Mouse (Mus musculus): ENCODE measurements around the gene Hist1h1a. TPM values are rescaled to one million over a fixed set of nuclear protein-coding genes. Genes with fewer than 3 reads are reported as not detected.
"Not testable (repeated sequence)": the region's sequence is repeated elsewhere in the genome, so short reads cannot be mapped to it uniquely, and the experiment has no call there.

Gene Hist1h1a
- total and polyA plus RNA-seq, 3 experiments = 4.1 to 2,211 TPM; not detected in 1

DNA sequence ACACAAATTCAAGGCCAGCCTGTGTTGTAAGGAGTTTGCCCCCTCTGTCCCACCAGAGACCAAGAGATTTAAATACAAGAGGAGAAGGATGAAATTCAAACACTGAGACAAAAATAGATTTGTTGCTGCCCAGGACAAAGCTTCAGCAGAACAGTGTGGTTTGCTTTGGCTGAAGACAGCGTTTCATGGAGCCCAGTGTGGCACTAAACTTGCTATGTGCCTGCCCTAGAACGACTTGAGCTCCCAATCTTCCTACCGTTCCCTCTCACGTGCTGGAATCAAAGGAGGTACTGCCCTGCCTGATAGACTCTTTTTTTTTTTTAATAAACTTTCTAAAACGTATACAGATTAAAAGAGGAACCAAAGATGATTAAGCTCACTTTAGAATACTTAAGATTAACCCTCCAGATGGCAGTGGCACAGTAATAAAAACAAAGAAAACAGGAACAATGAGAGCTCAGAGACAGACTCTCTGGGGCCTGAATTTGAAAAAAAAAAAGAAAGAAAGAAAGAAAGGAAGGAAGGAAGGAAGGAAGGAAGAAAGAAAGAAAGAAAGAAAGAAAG is 5.5 kb downstream of the Hist1h1a start:
- H3K4me1 ChIP-seq (ENCODE audit: control insufficient read depth in 1 of 2, insufficient read depth in 2 of 2, low read length in 2 of 2) = peaks cover 6 to 18% of the 10 kb centered on the region in 2 experiments

DNA sequence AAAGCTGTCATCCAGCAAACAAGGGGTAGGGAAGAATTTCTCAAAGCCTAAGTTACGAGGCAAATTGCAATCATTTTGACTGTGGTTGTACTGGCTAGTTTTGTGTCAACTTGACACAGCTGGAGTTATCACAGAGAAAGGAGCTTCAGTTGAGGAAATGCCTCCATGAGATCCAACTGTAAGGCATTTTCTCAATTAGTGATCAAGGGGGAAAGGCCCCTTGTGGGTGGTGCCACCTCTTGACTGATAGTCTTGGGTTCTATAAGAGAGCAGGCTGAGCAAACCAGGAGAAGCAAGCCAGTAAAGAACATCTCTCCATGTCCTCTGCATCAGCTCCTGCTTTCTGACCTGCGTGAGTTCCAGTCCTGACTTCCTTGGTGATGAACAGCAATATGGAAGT is 6.1 kb downstream of the Hist1h1a start, which contains the start of gene Trim38:
Gene Trim38, plus strand, starts transcription at position 301 of the 400 bp plus-strand sequence.
- Histone ChIP-seq H3K9ac (ENCODE audit: control insufficient read depth, low read depth, low read length, poor library complexity, severe bottlenecking) (peak within 1 kb of the TSS; percentile 50), H3K36me3 (ENCODE audit: control insufficient read depth in 1 of 2, insufficient read depth in 2 of 2, low read length in 2 of 2) (peaks cover 0 to 17% of the 10 kb centered on the region in 2 experiments; a peak in 2 of 4 replicates), H3K4me3 (ENCODE audit: control insufficient read depth in 1 of 2, insufficient read depth in 1 of 2, low read depth in 2 of 2, low read length in 2 of 2) (peak within 1 kb of the TSS; percentile 15 to 39), H3K4me1 (ENCODE audit: control insufficient read depth in 1 of 2, insufficient read depth in 2 of 2, low read length in 2 of 2) (peaks cover 6 to 13% of the 10 kb centered on the region in 2 experiments), H3K27ac (ENCODE audit: control insufficient read depth, low read depth, low read length) (peak within 1 kb of the TSS; percentile 75)
- not testable (repeated sequence) for H3K27me3 ChIP-seq (ENCODE audit: control insufficient read depth in 1 of 2, insufficient read depth in 2 of 2, low read length in 2 of 2); H3K79me2 ChIP-seq (ENCODE audit: control insufficient read depth, insufficient read depth, low read length, poor library complexity); H3K9me3 ChIP-seq (replicated peaks; ENCODE audit: insufficient read depth, low read length); DNase-seq (ENCODE audit: low read depth, low spot score)

More for the DNA sequence above, 5.5 kb downstream of the Hist1h1a start:
- Histone ChIP-seq H3K4me3 (ENCODE audit: control insufficient read depth in 1 of 2, insufficient read depth in 1 of 2, low read depth in 2 of 2, low read length in 2 of 2) (peak overlapping the region in 1 of 2 experiments; percentile 15; a peak in 2 of 4 replicates), H3K27me3 (ENCODE audit: control insufficient read depth in 1 of 2, insufficient read depth in 2 of 2, low read length in 2 of 2) (no peaks in the 10 kb centered on the region), H3K79me2 (ENCODE audit: control insufficient read depth, insufficient read depth, low read length, poor library complexity) (no peaks in the 10 kb centered on the region; the same call in 1 of the 2 replicates), H3K9ac (ENCODE audit: control insufficient read depth, low read depth, low read length, poor library complexity, severe bottlenecking) (peak overlapping the region; percentile 50), H3K27ac (ENCODE audit: control insufficient read depth, low read depth, low read length) (peak overlapping the region; percentile 75), H3K36me3 (ENCODE audit: control insufficient read depth in 1 of 2, insufficient read depth in 2 of 2, low read length in 2 of 2) (peaks cover 0 to 22% of the 10 kb centered on the region in 2 experiments; a peak in 2 of 4 replicates), H3K9me3 (replicated peaks; ENCODE audit: insufficient read depth, low read length) (no peaks in the 10 kb centered on the region)
- peak; percentile 30; the same call in 1 of the 2 replicates for TF ChIP-seq GATA1 (IDR thresholded peaks at IDR 0.05; ENCODE audit: low read depth, low read length)
- TF ChIP-seq ZMIZ1 (IDR thresholded peaks at IDR 0.05; ENCODE audit: low read depth, low read length) = no peak
- peak; percentile 73 for DNase-seq (ENCODE audit: low read depth, low spot score)

DNA sequence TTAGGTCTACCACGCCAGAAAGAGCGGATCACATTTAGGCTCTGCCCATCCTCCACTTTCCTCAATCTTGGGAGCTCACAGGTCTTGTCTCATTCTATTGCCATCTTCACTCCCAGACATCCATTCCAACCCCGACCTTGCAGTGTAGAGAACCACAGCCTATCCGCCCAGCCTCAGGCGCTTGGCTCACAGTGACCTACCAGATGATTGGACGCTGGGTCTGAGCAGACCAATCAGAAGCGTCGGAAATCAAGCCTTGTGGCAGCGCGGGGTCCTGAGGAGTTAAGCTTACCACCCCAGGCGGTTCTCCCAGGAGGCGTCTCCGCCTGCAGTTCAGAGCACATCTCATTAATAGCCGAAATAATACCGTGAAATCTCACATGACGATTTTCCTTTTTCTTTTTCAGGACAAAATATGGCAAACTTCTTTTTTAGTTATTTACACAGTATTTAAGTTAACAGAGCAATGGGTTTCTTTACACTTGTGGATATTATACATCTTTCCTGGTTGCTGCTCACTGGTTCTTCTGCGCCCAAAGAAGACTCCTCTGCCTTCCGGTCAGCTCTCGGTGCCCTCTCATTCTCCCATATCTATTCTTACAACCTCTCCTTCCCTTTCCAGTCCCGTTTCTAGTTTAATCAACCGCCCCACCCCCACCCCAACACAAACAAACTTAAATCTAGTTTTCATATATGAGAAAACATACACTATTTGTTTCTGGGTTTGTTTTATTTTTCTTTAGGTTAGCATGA is 9.3 kb downstream of the Hist1h1a start:
- DNase-seq (ENCODE audit: low read depth, low spot score) = no peak
- no peaks in the 10 kb centered on the region for H3K79me2 ChIP-seq (ENCODE audit: control insufficient read depth, insufficient read depth, low read length, poor library complexity)
- H3K4me1 ChIP-seq (ENCODE audit: control insufficient read depth in 1 of 2, insufficient read depth in 2 of 2, low read length in 2 of 2) = peaks cover 6 to 9% of the 10 kb centered on the region in 2 experiments
- peaks cover 0 to 13% of the 10 kb centered on the region in 2 experiments; a peak in 2 of 4 replicates for H3K36me3 ChIP-seq (ENCODE audit: control insufficient read depth in 1 of 2, insufficient read depth in 2 of 2, low read length in 2 of 2)
- H3K4me3 ChIP-seq (ENCODE audit: control insufficient read depth in 1 of 2, insufficient read depth in 1 of 2, low read depth in 2 of 2, low read length in 2 of 2) = no peak overlapping the region
- H3K27me3 ChIP-seq (ENCODE audit: control insufficient read depth in 1 of 2, insufficient read depth in 2 of 2, low read length in 2 of 2) = no peaks in the 10 kb centered on the region
- H3K27ac ChIP-seq (ENCODE audit: control insufficient read depth, low read depth, low read length) = no peak overlapping the region
- TF ChIP-seq MYB (IDR thresholded peaks at IDR 0.05; ENCODE audit: low read depth, low read length) = no peak
- TF ChIP-seq TAL1 (IDR thresholded peaks at IDR 0.05; ENCODE audit: low read length) = no peak
- TF ChIP-seq TBP (IDR thresholded peaks at IDR 0.05; ENCODE audit: low read depth, low read length) = no peak
- no peaks in the 10 kb centered on the region for H3K9me3 ChIP-seq (replicated peaks; ENCODE audit: insufficient read depth, low read length)
- no peak overlapping the region for H3K9ac ChIP-seq (ENCODE audit: control insufficient read depth, low read depth, low read length, poor library complexity, severe bottlenecking)

DNA sequence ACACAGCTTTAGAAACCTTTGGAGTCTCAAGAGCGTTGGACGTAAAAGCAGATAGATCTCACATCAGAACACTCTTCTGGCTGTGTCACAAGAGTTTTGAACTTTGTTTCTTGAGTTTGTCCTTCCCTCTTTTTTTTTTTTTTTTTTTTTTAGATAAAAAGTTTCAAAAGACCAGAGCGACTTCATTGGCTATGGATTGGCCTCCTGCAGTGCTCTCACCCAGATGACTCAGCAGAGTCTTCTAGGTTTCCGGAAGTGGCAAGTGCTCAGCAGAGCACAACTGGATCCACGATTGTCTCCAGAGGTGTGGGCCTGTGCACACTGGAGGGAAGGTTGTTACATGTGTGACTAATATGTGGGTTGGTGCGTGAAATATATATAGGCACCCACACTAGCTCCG is 14.9 kb downstream of the Hist1h1a start:
- Histone ChIP-seq H3K27me3 (ENCODE audit: control insufficient read depth in 1 of 2, insufficient read depth in 2 of 2, low read length in 2 of 2) (no peaks in the 10 kb centered on the region; a peak in 1 of 4 replicates), H3K36me3 (ENCODE audit: control insufficient read depth in 1 of 2, insufficient read depth in 2 of 2, low read length in 2 of 2) (peaks cover 0 to 2% of the 10 kb centered on the region in 2 experiments; a peak in 2 of 4 replicates), H3K9me3 (replicated peaks; ENCODE audit: insufficient read depth, low read length) (no peaks in the 10 kb centered on the region), H3K79me2 (ENCODE audit: control insufficient read depth, insufficient read depth, low read length, poor library complexity) (no peaks in the 10 kb centered on the region), H3K27ac (ENCODE audit: control insufficient read depth, low read depth, low read length) (no peak overlapping the region), H3K9ac (ENCODE audit: control insufficient read depth, low read depth, low read length, poor library complexity, severe bottlenecking) (no peak overlapping the region), H3K4me1 (ENCODE audit: control insufficient read depth in 1 of 2, insufficient read depth in 2 of 2, low read length in 2 of 2) (peaks cover 0 to 9% of the 10 kb centered on the region in 2 experiments; a peak in 1 of 4 replicates), H3K4me3 (ENCODE audit: control insufficient read depth in 1 of 2, insufficient read depth in 1 of 2, low read depth in 2 of 2, low read length in 2 of 2) (no peak overlapping the region)
- TF ChIP-seq HCFC1 (IDR thresholded peaks at IDR 0.05; ENCODE audit: low read depth, low read length) (no peak), ZNF384 (IDR thresholded peaks at IDR 0.05; ENCODE audit: low read depth, low read length) (peak; percentile 43; the same call in 1 of the 2 replicates)
- peak; percentile 41 for DNase-seq (ENCODE audit: low read depth, low spot score)

Data from MEL (cell line).